Mouse (Mus musculus): ENCODE measurements at regions not wholly inside any gene's neighbourhood (a gene's known extent, or its start where the extent isn't known, plus 50 kb on each side); places are given as distances from the start of the nearest gene placed in this dataset.

DNA sequence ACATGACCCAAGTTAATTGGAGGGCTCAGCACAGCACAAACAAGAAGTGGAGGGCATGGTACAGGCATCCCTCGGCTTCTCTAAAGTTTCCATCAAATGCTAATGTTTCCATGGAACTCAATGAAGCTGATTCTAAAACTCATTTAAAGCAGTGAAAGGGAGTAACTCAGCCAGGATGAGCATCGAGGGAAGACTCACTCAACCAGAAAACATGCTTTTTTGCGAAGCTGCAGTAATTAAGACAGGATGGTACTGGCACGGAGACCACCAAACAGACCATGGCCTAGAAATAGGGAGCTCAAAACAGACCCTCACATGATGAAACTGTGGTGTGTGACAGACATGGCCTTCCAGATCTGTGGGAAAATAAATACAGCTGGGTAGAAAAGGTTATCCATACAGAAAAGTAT, 177.8 kb downstream of the Nrp2 start:
- TF ChIP-seq POLR2A (IDR thresholded peaks at IDR 0.05; ENCODE audit: borderline replicate concordance, extremely low read depth, insufficient read depth, insufficient read length, poor library complexity, severe bottlenecking) (no peak), CTCF (IDR thresholded peaks at IDR 0.05; ENCODE audit: borderline replicate concordance, extremely low read depth, insufficient read depth, insufficient read length) (no peak)

Data from brain, embryonic 14.5 days (tissue).